Mouse (Mus musculus) T-cell, adult 2 months (primary cell): Measurements from ENCODE around the gene Ccr2.
"Not testable (repeated sequence)": the region's sequence is repeated elsewhere in the genome, so short reads cannot be mapped to it uniquely, and the experiment has no call there.

Experiments used
- DNase-seq: peaks from one replicate; pipeline ENCODE4 v3.0.0; 2022; ENCODE audit warnings: low spot score

Gene Ccr2

DNA sequence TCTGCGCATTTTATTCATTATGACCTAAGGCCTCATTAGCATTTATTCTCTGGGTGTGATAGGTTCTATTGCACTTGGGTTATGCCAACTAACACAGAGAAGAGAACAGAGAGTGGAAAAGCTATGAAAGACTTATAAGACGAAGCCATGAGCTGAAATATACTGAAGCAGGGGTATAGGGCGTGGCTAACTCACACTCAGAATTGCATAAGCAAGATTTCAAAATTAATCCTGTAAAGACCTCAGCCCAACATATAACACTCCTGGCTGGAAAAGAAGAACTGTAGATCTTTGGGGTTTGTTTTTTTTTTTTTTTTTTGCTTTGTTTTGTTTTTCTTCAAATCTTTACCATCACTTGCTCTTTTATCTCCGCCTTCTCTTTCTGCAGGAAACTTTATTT lies at the start of gene Ccr2:
TSS of gene Ccr2 (plus strand) at position 228 of the 400 bp plus-strand sequence.
- DNase-seq: no peak

GRCm38 (mm10) chr9:124053532-124053931 lies 48.2 kb upstream of the Ccr2 start:
- no peak for DNase-seq

- DNase-seq: no peak
Measured at GRCm38 (mm10) chr9:124056158-124056709, 45.5 kb upstream of the Ccr2 start.

- no peak for DNase-seq
Measured at GRCm38 (mm10) chr9:124059660-124060352, 41.9 kb upstream of the Ccr2 start.

DNA sequence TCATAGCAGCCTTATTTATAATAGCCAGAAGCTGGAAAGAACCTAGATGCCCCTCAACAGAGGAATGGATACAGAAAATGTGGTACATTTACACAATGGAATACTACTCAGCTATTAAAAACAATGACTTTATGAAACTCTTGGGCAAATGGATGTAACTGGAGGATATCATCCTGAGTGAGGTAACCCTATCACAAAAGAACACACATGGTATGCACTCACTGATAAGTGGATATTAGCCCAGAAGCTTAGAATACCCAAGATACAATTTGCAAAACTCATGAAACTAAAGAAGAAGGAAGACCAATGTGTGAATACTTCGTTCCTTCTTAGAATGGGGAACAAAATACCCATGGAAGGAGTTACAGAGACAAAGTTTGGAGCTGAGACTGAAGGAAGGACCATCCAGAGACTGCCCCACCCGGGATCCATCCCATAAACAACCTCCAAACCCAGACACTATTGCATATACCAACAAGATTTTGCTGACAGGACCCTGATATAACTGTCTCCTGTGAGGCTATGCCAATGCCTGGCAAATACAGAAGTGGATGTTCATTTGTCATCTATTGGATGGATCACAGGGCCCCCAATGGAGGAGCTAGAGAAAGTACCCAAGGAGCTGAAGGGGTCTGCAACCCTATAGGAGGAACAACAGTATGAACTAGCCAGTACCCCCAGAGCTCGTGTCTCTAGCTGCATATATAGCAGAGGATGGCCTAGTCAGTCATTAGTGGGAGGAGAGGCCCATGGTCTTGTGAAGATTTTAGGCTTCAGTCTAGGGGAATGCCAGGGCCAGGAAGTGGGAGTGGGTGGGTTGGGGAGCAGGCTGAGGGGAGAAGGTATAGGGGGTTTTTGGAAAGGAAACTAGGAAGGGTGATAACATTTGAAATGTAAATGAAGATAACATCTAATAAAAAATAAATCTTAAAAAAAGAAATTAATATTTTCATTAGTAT lies 40.0 kb upstream of the Ccr2 start:
- DNase-seq: not testable (repeated sequence)

DNA sequence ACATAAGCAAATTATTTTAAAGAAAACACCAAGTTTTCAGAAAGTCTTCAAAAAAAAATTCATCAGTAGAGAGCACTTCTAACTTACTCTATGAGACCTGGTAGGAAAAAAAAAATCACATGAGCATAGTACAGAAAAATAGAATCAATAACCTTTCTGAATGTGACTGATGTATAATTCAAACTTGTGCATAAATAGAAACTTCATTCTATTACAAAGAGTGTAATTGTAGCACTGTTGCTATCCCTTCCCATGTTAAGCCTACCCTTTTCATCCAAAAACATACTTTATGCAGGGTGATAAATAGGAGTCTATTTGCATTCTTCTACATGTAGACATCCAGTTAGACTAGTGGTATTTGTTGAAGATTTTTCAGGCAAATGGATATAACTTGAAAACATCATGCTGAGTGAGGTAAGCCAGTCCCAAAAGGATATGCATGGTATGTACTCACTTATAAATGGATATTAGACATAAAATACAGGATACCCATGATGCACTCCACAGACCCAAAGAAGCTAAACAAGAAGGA lies 35.1 kb upstream of the Ccr2 start:
- DNase-seq: no peak

- DNase-seq: peak; percentile 73
Measured at GRCm38 (mm10) chr9:124068098-124069058, 33.4 kb upstream of the Ccr2 start.

DNA sequence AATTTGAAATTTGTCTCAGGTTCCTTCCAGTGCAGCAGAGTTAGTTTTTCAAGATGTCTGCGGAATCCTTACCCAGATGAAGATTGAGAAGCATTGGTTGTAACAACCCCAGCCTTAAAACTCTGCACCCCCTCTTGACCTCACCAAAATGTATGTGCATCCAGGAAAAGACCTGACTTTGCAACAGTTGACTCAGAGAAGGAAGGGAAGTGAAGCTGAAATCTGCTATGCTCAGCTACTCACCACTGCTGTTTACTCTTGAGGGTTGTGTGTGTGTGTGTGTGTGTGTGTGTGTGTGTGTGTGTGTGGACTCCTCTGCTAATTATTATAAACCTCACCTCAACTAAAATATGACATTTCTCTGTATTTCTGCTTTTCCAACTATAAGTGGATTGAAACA lies 30.2 kb upstream of the Ccr2 start:
- DNase-seq: no peak

- no peak for DNase-seq
Measured at GRCm38 (mm10) chr9:124079803-124080202, 21.9 kb upstream of the Ccr2 start.

GRCm38 (mm10) chr9:124080471-124080870 lies 21.3 kb upstream of the Ccr2 start:
- not testable (repeated sequence) for DNase-seq

DNA sequence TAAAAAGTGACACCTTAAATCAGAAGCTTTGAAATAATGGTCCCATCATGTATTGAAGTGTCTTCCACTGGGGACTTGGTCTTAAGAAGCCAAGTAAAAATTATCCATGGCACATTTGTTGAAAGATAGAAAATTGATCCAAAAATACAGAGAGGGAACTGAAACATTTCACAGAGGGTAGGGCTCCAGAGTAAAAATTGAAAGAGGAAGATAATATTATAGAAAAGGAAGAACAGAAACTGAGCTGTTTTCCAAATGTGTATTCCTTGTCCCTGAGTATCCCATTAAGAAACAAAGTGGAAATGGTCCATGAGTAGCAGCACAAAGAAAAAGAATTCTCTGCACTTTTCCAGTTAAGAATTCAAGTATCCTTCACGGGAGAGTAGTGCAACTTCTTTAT lies 11.3 kb upstream of the Ccr2 start:
- no peak for DNase-seq

DNA sequence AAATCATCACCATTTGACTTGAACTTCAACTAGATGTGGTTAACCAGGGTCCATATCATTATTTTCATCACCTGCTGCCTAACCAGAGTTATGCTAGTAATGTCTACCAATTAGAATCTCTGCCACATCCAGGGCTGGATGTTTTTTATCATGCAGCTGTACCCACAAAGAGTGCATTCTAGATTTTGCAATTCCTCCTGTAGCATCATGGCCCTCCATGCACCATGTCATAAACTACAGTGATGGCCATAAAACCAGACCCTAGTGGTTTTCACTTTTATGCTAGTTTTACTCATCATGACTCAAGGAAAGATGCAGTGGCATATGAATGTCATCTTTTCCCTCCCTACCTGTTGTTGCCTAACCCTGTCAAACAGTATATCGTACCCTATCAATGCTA lies 2.6 kb upstream of the Ccr2 start:
- DNase-seq: no peak

- DNase-seq: peak; percentile 32
Measured at GRCm38 (mm10) chr9:124100357-124100756, 1.4 kb upstream of the Ccr2 start.

- DNase-seq: no peak
Measured at GRCm38 (mm10) chr9:124103199-124103598, 1.4 kb downstream of the Ccr2 start.

GRCm38 (mm10) chr9:124105196-124105595 lies 3.4 kb downstream of the Ccr2 start:
- no peak for DNase-seq

GRCm38 (mm10) chr9:124107232-124107631 lies 5.5 kb downstream of the Ccr2 start:
- DNase-seq: no peak

GRCm38 (mm10) chr9:124108356-124109127 lies 6.8 kb downstream of the Ccr2 start:
- no peak for DNase-seq

- DNase-seq: no peak
Measured at GRCm38 (mm10) chr9:124111997-124112396, 10.2 kb downstream of the Ccr2 start.

DNA sequence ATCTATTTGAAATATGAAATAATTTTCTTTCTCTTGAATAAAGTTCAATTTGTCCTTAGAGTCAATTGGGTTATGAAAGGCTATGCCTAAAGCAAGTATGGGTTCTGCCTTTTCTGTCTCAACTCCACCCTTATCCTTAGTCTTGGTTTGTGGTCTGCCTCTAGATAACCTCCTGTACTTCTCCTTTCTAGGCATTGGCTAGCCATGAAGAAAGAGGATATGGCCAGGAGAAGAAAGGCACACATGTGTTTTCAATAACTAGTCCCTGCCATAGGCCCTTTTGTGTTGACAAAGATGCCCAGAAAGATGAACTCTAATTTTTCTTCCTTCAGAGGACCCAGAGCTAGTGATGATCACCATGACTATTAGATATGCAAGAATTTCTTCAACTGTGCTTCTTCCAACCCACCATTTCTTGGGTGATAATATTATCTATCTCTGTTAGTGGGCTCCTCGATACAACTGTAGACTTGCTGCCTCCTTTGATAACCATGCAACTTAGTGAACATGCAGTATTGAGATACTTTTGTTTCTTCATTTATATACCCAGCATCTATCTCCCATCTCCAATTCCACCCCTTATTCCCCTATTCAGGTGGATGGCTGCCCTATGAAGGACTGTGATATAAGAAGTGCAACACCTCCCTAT lies 11.0 kb downstream of the Ccr2 start:
- DNase-seq: no peak

DNA sequence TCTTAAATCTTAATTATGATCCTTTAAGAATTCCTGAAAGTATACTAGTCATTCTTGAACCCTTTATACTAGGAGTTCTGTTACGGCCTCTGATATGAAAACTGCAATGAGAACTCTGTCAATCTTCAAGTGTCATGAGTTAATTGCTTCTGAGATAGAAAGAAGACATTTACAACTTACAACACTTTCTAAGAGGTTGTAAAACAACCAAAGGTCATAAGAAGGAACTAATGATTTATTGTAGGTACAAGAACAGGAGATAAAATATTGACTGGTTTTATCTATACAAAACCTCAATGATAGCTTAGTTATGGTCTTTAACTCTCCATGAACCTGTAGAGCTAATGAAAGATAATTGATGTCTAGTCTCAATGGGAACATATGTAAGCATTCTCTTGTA lies 12.0 kb downstream of the Ccr2 start:
- no peak for DNase-seq
